Mouse (Mus musculus) MN1 (cell line): Measurements from ENCODE around the gene Ppm1d.

ENCODE experiments used
- DNase-seq: peaks from one replicate; pipeline ENCODE4 v3.0.0-alpha.2; 2016; ENCODE audit warnings: low spot score

Gene Ppm1d

DNA sequence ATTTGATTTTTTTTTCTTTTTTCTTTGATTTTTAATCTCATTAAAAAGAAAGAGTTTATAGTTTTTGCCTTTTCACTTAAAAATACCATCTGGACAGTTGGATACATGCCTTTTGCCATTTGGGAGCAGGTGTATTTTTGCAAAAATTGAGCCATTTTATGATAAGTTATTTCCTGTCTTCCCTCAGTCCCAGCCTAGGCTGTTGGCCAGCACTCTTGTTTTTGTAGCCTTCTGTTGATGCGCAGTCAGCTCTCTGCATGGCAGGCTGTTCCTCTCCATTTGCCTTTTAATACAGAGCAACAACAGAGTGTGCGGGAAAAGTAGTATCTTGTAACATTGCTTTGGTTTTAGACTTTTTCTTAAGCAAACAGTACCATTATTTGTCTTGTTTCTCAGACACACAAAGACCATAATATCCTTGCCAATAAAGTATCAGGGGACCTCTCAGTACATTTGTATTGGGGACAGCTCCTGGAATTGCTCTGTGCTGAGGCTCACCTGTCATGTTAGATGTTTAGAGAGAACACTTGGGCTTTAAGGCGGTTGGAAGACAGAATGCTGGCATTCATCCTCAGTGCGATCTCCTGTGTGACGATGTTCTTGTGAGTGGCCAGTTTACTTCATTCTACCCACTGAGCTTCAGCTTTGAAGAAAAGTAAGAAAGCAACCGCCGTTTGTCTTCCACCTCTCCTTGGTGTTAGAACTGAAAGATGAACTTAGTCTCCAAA is 18.3 kb downstream of the Ppm1d start:
- no peak for DNase-seq

DNA sequence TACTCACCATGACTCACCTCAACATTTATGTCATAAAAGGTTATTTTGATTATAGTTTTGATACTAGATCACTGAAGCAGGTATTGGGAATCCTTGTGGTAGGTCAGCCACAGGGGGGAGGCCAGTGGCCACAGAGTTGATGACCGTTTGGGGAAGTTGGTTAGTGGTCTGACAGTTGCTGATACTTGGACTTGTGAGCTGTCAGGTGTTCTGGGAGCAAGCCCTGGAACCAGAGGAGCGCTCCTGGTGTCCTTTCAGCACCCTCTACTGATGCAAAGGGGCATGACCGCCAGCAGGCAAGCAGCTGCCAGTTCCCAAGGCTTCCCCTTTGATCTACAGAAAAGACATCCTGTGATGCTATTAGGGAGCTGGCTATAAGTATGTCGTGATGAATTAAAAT is 23.7 kb downstream of the Ppm1d start:
- DNase-seq, result peak; percentile 46

DNA sequence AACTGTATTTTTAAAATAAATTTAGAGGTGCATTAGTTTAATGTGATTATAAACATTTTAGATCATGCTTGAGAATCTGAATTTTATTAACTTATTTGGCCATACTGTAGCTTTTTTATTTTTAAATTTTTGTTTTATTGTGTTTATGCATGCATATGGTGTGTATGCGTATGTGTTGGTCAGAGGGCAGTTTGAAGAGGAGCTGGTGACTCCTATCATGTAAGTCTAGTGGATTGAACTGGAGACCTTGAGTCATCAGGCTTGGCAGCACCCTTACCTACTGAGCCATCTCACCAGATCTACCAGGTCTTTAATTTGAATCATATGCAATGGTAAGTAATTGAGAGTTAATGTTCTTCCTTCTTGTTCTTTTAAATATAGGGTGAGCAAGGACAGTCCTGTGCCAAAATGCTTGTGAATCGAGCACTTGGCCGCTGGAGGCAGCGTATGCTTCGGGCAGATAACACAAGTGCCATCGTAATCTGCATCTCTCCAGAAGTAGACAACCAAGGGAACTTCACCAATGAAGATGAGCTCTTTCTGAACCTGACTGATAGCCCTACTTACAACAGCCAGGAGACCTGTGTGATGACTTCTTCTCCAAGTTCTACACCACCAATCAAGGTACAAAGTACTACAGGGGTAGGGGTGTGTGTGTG is 28.3 kb downstream of the Ppm1d start:
- no peak for DNase-seq

DNA sequence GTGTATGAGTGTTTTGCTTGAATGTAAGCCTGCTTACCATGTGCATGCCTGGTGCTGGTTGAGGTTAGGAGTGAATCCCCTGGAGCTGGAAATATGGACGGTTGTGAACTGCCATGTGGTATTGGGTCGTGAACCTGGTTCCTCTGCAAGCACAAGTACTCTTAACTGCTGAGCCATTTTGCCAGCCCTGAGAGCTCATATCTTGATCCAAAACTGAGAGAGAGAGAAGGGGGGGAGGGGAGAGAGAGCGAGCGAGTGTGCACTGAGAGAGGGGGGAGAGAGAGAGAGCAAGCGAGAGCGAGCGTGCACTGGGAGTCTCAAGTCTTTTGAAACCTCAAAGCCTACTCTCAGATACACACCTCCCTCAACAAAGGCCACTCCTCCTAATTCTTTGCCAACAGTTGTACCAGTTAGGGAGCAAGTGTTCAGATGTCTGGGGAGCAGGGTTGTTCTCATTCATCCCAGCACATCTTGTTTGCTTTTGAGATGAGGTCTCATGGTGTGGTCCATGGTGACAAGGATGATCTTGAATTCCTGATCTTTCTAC is 29.1 kb downstream of the Ppm1d start:
- no peak for DNase-seq

DNA sequence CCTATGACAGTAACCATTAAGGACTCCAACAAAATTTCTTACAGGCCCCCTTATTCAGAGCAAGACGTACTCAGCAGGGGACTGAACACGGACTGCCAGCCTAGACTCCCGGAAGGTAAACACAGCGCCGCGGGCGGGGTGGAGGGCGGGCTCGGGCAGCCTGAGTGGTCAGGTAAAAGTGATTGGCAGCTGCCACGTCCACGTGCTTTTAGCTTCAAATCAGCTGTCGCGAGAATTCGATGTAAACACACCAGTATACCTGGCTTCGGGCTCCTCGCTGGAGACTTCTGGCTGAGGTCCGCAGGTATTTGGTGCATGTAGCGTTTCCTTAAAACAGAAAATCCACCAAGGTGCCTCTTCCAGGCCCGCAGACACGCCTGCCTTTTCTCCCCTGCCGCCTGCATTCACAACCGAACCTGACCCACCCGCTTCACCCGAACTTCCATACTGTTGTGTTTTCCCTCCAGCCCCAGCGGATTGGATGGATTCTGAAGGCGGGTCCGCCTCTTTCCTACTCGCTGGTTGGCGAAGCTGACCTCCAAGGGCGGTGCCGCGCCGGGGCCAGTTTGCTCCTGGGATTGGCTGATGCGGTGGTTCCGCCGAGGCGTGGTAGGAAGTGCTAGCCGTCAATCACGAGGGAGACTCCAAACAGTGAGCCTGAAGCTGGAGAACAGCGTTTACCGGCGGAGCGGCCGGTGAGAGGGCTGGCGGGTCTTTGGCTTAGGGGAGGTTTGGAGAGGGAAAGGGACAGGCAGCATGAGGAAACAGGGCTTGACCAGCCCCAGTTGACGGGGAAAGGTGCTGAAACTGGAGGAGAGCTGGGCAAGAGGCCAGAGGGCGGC is 41.7 kb downstream of the Ppm1d start, which contains the start of gene Bcas3:
TSS of gene Bcas3 (plus strand) at position 629 of the 842 bp plus-strand sequence.
- DNase-seq, result peak; percentile 97

DNA sequence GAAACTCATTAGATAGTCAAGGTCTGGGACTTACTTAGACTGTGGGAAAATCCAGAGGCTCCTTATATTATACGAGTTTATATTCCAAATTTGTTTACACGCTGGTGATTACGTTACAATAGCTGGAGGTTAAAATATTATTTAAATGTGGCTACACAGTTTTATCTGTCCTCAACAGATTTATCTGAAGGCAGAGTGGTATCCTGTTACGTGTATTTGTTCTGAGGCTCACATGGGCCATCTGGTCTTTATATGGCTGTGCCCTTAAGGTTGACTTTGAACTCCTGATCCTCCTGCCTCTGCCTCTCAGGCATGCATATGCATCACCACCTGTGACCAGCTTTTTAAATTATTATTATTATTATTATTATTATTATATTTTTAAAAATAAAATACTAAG is 42.8 kb downstream of the Ppm1d start:
- DNase-seq, result peak; percentile 16

DNA sequence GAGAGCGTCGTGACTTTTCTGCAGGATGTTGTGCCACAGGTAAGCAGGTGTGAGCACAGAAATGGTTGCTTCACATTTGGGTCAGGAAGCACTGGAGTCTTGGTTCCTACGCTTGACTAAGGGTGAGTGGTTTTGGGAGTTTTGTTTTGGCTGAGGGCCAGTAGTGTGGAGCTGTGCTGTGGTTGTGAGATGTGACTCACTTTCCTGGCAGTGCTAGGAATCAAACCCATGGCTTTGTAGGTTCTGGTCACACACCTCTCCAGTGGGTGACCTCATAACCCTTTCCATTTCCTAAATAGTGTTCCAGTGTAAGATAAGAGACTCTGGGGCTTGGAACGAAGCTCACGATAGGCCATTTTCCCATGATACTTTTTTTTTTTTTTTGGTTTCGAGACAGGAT is 48.6 kb downstream of the Ppm1d start:
- DNase-seq, result no peak

DNA sequence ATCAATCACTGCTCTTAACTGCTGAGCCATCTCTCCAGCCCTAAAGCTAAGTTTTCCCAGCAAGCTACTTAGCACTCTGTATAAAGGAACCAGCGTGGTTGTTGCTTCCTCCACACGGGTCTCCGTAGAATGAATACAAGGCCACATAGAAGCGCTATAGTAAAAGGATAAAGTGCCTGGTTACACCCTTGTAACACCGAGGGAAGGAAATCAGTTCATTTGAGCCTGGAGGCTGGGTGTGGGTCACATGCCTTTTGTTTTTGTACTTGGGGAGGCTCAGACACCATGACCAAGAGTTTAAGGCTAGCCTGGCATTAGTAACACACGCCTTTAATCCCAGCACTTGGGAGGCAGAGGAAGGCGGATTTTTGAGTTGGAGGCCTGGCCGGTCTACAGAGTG is 50.6 kb downstream of the Ppm1d start:
- DNase-seq, result no peak

DNA sequence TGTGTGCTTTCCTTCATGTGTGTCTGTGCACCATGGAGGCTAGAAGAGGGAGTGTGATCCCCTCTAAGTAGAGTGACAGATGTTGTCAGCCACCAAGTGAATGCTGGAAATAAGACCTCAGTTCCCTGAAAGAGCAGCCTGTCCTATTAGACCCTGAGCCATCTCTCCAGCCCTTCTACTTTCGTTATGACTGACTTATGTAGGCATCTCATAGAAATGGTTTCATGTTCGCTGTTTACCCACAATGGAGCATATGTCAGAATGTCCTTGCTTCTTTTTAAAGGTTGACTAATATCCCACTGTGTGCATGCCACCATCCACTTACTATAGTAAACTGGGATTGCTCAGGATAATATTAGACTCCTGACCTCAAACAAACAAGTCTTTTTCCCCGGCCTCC is 55.1 kb downstream of the Ppm1d start:
- no peak for DNase-seq

DNA sequence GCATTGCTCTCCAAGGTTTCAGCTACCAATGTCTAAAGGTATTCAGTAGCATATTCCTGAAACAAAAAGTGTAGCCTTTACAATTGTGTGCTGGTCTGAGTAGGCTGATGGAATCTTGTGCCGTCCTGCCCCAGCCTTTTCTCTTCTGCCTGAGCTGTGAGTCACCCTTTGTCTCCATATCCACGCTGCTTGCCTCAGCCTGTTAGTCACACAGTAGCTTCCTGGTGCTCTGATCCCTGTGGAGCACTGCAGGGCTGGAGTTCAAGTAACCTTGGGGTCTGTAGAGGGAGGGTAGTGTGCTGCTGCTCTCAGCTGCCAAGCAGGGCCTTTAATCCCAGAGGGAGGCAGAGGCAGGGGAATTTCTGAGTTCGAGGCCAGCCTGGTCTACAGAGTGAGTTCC is 56.8 kb downstream of the Ppm1d start:
- DNase-seq, result peak; percentile 32

DNA sequence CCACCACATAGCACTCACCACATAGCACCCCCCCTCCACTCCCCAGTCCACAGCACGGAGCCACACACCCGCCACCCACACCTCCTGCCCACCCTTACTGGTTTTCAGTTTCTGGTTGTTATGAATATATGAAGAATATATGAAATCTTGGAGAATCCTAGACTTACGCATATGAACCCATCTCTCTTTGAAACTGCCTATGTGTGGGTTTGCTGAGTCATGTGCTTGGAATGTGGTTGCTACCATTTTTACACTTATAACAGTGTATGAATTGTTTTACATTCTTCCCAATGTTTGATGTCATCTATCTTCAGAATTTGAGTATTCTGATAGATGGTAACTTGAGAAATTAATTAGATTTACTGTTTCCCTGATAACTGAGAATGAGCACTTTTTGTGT is 68.0 kb downstream of the Ppm1d start:
- no peak for DNase-seq

DNA sequence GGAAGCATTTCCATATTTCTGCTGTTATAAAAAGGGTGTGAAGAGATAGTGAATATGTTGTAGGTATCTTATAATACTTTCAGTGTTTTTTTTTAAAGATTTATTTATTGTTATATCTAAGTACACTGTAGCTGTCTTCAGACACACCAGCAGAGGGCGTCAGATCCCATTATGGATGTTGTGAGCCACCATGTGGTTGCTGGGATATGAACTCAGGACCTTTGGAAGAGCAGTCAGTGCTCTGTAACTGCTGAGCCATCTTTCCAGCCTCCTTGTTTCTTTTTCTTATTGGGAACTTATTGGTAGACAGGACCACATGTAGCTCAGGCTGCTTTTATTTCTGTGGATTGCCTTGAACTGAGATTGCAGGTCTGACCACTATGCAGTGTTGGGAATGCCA is 69.0 kb downstream of the Ppm1d start:
- DNase-seq, result no peak

DNA sequence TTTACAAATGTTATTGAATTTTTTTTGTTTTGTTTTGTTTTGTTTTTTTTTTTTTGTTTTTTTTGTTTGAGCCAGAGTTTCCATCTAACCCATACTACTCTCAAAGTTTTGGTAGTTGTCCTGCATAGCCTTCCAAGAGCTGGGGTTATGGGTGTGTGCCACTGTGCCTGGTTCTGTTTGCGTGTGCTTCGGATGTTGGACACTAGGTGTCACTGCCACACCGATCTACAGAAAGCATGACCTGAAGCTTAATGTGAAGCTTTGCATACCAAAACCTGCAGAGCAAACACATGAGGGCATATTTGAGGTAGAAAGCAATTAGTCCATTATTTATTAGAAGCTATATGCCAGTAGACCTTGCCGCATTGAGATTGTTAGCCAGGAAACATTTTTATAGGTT is 71.0 kb downstream of the Ppm1d start:
- DNase-seq, result peak; percentile 72

DNA sequence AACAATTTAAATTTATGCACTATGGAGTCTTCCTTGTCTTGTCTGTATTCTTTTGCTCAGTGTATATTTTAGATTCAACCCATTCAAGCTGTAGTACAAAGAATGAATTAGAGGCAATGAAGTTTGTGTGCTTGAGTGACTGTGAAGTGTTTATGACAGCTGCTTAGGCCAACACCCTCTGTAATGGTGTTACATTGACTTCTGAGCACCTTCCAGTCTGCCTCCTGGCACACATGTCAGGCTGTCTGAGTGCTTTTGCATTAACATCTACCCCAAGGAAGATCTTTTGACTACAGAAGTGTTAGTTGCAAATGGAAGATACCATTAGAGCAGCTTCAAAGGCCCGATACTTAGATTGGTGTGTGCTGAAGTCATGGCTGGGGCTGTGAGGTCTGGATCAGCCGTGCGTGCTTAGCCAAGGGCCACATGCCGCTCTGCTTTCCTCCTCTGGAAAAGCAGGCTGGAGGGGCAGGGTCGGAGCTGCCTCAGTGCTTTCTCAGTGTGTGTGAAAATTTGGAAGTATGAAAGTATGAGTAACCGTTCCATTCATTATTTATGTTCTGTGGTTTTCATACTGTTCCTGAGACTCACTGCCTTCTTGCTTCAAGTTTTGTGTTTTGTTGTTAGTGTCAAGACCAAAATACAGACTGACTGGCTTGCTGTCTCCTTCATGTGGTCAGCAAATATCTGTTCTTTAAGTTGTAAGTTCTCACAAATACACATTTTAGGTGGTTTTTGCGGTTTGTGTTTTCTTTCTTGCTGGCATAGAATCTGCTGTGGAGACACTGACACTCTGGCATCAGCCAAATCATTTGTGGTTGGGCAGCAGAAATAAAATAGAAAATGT is 73.2 kb downstream of the Ppm1d start:
- DNase-seq, result no peak

DNA sequence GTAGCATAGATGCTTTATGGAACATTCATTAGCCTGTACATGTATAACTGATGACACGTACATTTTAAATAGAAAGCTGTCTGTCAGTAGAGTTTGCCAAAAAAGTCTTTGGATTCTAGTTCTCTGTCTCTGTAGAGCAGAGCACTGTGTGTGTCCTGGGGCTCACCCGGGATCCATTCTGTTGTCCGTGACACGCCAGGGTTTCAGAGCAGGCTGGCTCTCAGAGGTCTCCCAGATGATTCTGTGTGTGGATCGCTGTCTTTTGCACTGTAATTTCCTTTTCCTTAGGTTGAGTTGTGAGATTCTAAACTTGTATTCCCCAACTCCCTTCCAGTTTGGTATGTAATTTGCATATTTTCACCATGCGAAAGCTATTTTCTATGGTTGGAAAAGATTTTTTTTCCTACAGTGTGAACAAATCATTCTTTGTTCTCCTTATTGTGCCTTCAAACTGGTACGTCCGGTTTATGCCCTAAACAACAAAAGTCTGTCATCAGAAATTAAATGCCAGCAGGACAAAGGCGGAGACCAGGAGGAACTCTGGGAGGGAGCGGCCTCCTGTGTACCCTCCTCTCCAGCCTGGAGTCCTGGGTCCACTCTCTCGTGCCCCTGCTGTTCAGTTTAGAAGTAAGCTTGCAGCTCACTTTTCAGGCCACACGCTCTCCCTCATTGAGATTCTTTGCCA is 81.3 kb downstream of the Ppm1d start:
- no peak for DNase-seq

DNA sequence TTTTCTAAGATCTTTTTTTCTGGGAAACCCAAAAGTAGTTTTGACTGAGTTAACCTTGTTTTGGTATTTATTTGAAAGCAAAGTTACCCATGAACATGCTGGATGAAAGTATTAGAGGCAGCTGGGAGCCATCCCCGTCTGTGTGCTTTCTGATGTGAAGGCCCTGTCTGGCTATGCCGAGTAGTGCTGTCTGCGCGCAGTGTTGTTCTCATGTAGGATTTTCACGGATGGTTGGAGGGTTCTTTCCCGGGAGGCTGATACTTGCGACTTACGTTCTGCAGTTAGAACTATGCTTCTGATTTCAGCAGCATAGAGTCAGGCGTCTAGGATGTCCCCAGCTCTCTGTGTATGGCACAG is 81.8 kb downstream of the Ppm1d start:
- no peak for DNase-seq

DNA sequence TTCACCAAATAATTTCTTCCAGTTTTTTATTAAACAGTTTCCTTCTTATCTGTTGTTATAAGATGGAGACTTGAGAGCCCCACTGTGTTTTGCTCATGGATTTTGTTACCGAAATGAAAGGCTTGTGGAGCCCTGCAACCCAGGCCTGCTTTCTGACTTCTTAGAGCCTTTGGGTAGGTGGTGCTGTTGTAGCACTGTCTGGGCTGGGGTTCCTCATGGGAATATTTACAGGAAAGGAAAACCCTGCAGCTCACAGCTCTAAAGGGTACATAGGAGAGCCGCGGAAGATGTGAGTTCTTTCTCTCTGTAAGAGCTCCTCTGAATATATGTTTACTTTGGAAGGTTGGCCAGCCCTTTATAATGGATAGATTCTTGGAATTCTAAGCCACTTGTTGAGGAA is 82.9 kb downstream of the Ppm1d start:
- no peak for DNase-seq

DNA sequence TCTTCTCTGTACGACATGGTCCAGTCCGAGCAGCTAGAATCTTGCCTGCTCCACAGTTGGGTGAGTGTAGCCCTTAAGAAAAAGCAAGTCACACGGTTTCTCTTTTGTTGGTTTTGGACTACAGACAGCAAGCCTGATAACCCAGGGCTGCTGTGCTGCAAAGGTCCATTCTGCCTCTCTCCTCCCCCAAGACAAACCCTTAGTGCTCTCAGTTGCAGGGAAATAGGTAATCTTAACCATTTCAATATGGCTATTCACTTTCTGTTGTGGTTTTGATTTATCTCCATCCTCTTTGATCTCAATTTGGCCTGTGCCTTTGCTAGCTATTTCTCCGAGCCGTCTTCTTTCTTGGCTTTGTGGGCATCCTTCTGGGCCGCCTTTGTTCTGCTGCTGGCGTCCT is 84.3 kb downstream of the Ppm1d start:
- no peak for DNase-seq
